Mouse (Mus musculus) lung, postnatal 0 days (tissue): ENCODE results near the gene Kcnj10.

Source experiments
- CTCF ChIP-seq: IDR thresholded peaks from 2 replicates; pipeline ENCODE4 v1.5.1; 2016; ENCODE audit warnings: antibody characterized with exemption, mild to moderate bottlenecking
- EP300 ChIP-seq: IDR thresholded peaks from 2 replicates; pipeline ENCODE4 v1.6.1; 2016; ENCODE audit warnings: antibody characterized with exemption, mild to moderate bottlenecking, control low read depth

GRCm38 (mm10) chr1:172329616-172330015 is 11.4 kb upstream of the Kcnj10 start:
- TF ChIP-seq CTCF = no peak
- TF ChIP-seq EP300 = no peak
